10 mouse cellular contexts compared by ENCODE assay signal in genomic region chr6:72277508-72278166, GRCm38 (mm10). TPM values are rescaled to one million over a fixed set of nuclear protein-coding genes. Genes with fewer than 3 reads are reported as not detected.
DNase-seq lines count a peak whose midpoint lies in the region; ATAC-seq lines count a peak whose summit lies in the region.
"Had no signal": no experiment of that assay in that cellular context is flagged by ENCODE, and none has a peak within 500 bp of the region (broad histone marks: within the 10 kb centered on the region; RNA-seq: fewer than 3 reads in every experiment).

No protein-coding gene starts in this region.

- H3K36me3 ChIP-seq in embryonic facial prominence, embryonic 10.5 days (replicated peaks): no peaks in the 10 kb centered on the region

- H3K27me3 ChIP-seq in embryonic facial prominence, embryonic 10.5 days (replicated peaks; ENCODE audit: low read depth, poor library complexity, severe bottlenecking): no peaks in the 10 kb centered on the region

- H3K4me3 ChIP-seq in embryonic facial prominence, embryonic 10.5 days: no peak overlapping the region
- H3K4me3 ChIP-seq: erythroblast, embryonic 14.5 days had no signal

- WGBS in embryonic facial prominence, embryonic 10.5 days: 84% methylated on average over 9 of the region's 9 CpGs

- no peaks in the 10 kb centered on the region for H3K9me3 ChIP-seq in embryonic facial prominence, embryonic 10.5 days

- DNase-seq in gastrocnemius, postnatal 25 days: peak; percentile 62
- no peak for DNase-seq in gastrocnemius, postnatal 4 days (ENCODE audit: low spot score in 2 of 2)
- peak; percentile 24 for DNase-seq in embryonic facial prominence, embryonic 10.5 days (ENCODE audit: low spot score)
- DNase-seq in kidney, adult 9 months: peak; percentile 57
- peak; percentile 49 for DNase-seq in lung, postnatal 14 days
- no peak for DNase-seq in right cerebral cortex, postnatal 25 days
- no peak for DNase-seq in urinary bladder, postnatal 25 days (ENCODE audit: low spot score)

- peaks cover 15% of the 10 kb centered on the region for H3K4me1 ChIP-seq in embryonic facial prominence, embryonic 10.5 days

- no peak for ATAC-seq in monocyte, adult 5-6 weeks (replicated peaks; ENCODE audit: insufficient number of reproducible peaks, low FRiP score, low TSS enrichment, poor library complexity, severe bottlenecking)

- peak overlapping the region; percentile 55; the same call in 1 of the 2 replicates for H3K27ac ChIP-seq in embryonic facial prominence, embryonic 10.5 days (replicated peaks)

RNA-seq across cellular contexts. Expression of gene Sftpb, which starts 26.8 kb away (rescaled TPM):
- not detected for total RNA-seq in gastrocnemius, postnatal 25 days (2021)
- total RNA-seq in gastrocnemius, postnatal 4 days (2021): under 1 TPM in 1 of 2 experiments, not detected in 1; 0.42 TPM
- 0.18 TPM in 1 of 2 replicates, not detected in the other for polyA plus RNA-seq in embryonic facial prominence, embryonic 10.5 days (2016; fragmentation: Nextera tagmentation; extraction: Ambion mirVana)
- total RNA-seq in monocyte, adult 5-6 weeks (2017): not detected in 3 replicates
- total RNA-seq: ES-E14 had no signal
- polyA plus RNA-seq: erythroblast, embryonic 14.5 days had no signal

RNA-seq across cellular contexts. Expression of gene Atoh8, which starts 42.3 kb away (rescaled TPM):
- 1 to 10 TPM; 4.5 to 7.8 TPM for total RNA-seq in gastrocnemius, postnatal 25 days (2021)
- total RNA-seq in gastrocnemius, postnatal 4 days (2021): 10 to 100 TPM in 1 of 2 experiments, 1 to 10 TPM in 1; 8.8 to 10.7 TPM
- polyA plus RNA-seq in embryonic facial prominence, embryonic 10.5 days (2016; fragmentation: Nextera tagmentation; extraction: Ambion mirVana): 17.7 and 21.4 TPM in 2 replicates
- total RNA-seq in monocyte, adult 5-6 weeks (2017): 0.49 TPM in 1 of 3 replicates, not detected in the others
- polyA plus RNA-seq: erythroblast, embryonic 14.5 days had no signal

Comparison
In these comparisons a context has a peak if more than half of its experiments do, and no peak if none do; other contexts are left out.
1. DNase-seq: peak in gastrocnemius, postnatal 25 days (single experiment), embryonic facial prominence, embryonic 10.5 days (single experiment), kidney, adult 9 months (single experiment) and lung, postnatal 14 days (single experiment); none in gastrocnemius, postnatal 4 days (0 of 2), right cerebral cortex, postnatal 25 days (single experiment) and urinary bladder, postnatal 25 days (single experiment).